Mouse (Mus musculus) embryonic facial prominence, embryonic 10.5 days (tissue): Measurements from ENCODE around the gene Slc12a8. TPM values are rescaled to one million over a fixed set of nuclear protein-coding genes. Genes with fewer than 3 reads are reported as not detected.
A peak's percentile ranks its signal among the peaks of the same experiment; 100 is the strongest.

Source experiments
- DNase-seq: peaks from one replicate; pipeline ENCODE4 v3.0.0-alpha.2; 2017; ENCODE audit warnings: low spot score
- H3K27ac ChIP-seq: fragments of 300-500 bp; sonication (generic); replicated peaks from 2 replicates; pipeline ENCODE4 v1.5.1; 2016; ENCODE audit warnings: mild to moderate bottlenecking
- H3K27me3 ChIP-seq: fragments of 300-500 bp; sonication (generic); replicated peaks from 2 replicates; pipeline ENCODE4 v1.6.1; 2016; ENCODE audit warnings: low read depth, mild to moderate bottlenecking; ENCODE audit not compliant: poor library complexity, severe bottlenecking
- H3K36me3 ChIP-seq: fragments of 300-500 bp; sonication (generic); replicated peaks from 2 replicates; pipeline ENCODE4 v1.6.1; 2016; ENCODE audit warnings: mild to moderate bottlenecking, moderate library complexity
- H3K4me1 ChIP-seq: fragments of 300-500 bp; sonication (generic); 2 replicates; pipeline ENCODE4 v1.6.1; 2016
- H3K4me3 ChIP-seq: fragments of 300-500 bp; sonication (generic); 2 replicates; pipeline ENCODE4 v1.5.1; 2016; ENCODE audit warnings: mild to moderate bottlenecking, moderate library complexity
- H3K9me3 ChIP-seq: fragments of 300-500 bp; sonication (generic); 2 replicates; pipeline ENCODE4 v1.6.1; 2016; ENCODE audit warnings: mild to moderate bottlenecking
- WGBS: fragments of 180-500 bp; shearing (Covaris S2); methylation state at CpG from one replicate; pipeline ENCODE4 v1.1.7; 2016; 5-methylcytosine and 5-hydroxymethylcytosine counted together
- polyA plus RNA-seq: library from polyadenylated mRNA; unstranded; fragments of >200 nt; fragmentation: Nextera tagmentation; extraction: Ambion mirVana; gene quantifications from 2 replicates; pipeline ENCODE4 v1.2.1, GENCODE M21; 2016

Slc12a8 gene
- polyA plus RNA-seq, 1 experiment from 2014 or later, result 0.50 TPM

DNA sequence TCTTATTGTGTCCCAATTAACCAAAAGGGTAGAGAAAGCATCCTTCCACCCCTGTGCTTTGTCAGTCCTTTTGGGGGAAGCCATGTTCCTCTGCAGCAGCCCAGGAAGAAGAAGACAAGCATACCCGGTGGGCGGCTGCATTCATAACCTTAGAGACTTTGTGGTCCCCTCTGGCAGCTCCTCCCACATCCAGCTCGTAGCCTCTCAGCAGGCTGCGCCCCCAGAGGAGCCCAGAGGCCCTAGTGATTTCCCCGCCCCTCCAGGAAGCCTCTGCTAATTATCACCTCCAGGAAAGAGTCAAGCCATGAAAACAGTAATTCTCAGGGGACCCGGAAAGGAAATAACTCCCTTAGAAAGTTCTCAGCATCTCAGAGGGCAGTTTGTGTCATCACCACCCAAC is 188.1 kb downstream of the Slc12a8 start:
- 18% methylated on average over 6 of the region's 6 CpGs for WGBS
- no peak overlapping the region for H3K4me3 ChIP-seq
- H3K36me3 ChIP-seq, result peaks cover 29% of the 10 kb centered on the region

DNA sequence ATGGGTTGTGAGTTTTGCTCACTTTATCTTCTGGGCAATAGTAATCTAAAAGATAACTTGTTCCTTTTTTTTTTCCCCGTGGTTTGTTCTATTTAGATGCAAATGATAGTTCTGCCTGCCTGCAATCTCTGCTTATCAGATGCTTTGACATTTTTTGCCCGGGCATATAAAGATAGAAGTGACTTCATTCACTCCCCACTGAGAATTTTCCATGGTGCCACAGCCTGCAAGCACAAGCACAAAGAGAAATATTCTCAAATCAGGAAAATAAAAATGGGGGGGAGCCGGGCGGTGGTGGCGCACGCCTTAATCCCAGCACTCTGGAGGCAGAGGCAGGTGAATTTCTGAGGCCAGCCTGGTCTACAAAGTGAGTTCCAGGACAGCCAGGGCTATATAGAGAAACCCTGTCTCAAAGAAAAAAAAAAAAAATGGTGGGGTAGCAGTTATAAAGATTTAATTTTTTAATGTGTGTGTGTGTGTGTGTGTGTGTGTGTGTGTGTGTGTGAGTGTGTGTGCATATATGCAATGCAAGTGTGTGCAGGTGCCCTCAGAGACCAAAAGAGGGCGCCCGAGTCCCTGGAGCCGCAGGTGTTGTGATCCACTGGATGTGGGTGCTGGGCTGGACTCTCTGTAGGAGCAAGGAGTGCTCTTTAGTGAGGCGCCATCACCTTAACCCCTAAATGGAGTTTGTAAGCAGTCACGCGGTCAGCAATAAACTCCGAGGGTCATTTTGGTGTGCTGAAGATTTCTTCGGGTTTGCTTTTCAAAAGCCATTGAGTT is 189.2 kb downstream of the Slc12a8 start:
- 96% methylated on average over 14 of the region's 14 CpGs for WGBS
- no peaks in the 10 kb centered on the region for H3K9me3 ChIP-seq
- no peak overlapping the region for H3K4me3 ChIP-seq
- peaks cover 40% of the 10 kb centered on the region for H3K36me3 ChIP-seq
- H3K27me3 ChIP-seq, result no peaks in the 10 kb centered on the region
- H3K27ac ChIP-seq, result no peak overlapping the region
- peaks cover 34% of the 10 kb centered on the region for H3K4me1 ChIP-seq
- DNase-seq, result no peak

More for the DNA sequence above, 188.1 kb downstream of the Slc12a8 start:
- no peaks in the 10 kb centered on the region for H3K27me3 ChIP-seq
- H3K4me1 ChIP-seq, result peaks cover 34% of the 10 kb centered on the region
- no peak overlapping the region for H3K27ac ChIP-seq
- DNase-seq, result peak; percentile 35
- no peaks in the 10 kb centered on the region for H3K9me3 ChIP-seq

DNA sequence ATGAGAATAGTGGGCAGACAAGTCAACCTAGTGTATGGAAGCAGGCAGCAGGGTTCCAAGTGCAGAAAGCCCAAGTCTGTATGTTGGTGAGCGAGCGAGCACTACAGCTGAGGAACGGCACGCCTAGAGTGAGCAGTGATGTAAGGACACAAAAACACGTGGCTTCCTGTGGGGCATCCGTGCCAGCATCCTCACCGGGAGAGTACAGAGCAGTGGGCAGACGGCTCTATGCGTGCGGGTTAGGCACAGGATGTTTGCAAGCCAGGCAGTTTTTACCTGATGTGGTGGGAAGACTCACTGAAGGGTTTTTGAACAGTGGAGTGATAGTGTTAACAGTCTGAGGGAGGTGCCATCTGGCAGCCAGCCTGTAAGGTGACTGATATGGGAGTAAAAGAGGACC is 190.9 kb downstream of the Slc12a8 start:
- Histone ChIP-seq H3K36me3 (peaks cover 53% of the 10 kb centered on the region), H3K4me1 (peaks cover 33% of the 10 kb centered on the region)
- no peak for DNase-seq

DNA sequence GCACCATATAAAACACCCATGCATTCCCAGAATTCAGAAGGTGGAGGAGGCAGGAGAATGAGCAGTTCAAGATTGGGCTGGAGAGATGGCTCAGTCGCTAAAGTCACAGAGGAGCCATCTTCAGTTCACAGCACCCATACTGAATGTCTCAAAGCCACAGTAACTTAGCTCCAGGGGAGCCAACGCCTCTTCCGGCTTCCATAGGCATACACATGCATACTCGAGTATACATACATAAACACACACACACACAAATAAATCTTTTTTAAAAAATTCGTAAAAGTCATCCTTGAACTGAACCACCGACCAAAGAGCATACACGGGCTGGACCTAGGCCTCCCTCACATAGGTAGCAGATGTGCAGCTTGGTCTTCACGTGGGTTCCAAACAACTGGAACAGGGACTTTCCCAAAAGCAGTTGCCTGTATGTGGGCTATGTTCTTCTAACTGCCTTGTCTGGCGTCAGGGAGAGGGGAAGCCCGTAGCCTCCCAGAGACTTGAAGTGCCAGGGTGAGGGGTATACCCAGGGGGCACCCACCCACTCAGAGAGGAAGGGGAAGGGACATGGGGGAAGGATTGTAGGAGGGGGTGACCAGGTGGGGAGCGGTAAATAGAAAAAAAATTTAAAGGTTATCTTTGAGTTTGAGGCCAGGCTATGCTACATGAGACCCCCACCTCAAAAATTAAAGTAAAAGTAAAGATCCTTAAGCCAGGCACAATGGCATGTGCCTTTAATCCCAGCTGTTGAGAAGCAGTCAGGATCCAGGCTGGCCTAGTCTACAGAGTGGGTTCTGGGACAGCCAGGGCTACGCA is 191.7 kb downstream of the Slc12a8 start:
- WGBS, result 91% methylated on average over 12 of the region's 12 CpGs
- DNase-seq, result no peak
- H3K27ac ChIP-seq, result no peak overlapping the region

More for the DNA sequence above, 190.9 kb downstream of the Slc12a8 start:
- 92% methylated on average over 10 of the region's 10 CpGs for WGBS
- H3K27me3 ChIP-seq, result no peaks in the 10 kb centered on the region
- H3K27ac ChIP-seq, result no peak overlapping the region
- no peak overlapping the region for H3K4me3 ChIP-seq
- H3K9me3 ChIP-seq, result no peaks in the 10 kb centered on the region

More for the DNA sequence above, 191.7 kb downstream of the Slc12a8 start:
- H3K36me3 ChIP-seq, result peaks cover 58% of the 10 kb centered on the region
- peaks cover 31% of the 10 kb centered on the region for H3K4me1 ChIP-seq
- H3K9me3 ChIP-seq, result no peaks in the 10 kb centered on the region
- H3K4me3 ChIP-seq, result no peak overlapping the region
- H3K27me3 ChIP-seq, result no peaks in the 10 kb centered on the region

Other genes with a start within 250 kb of the Slc12a8 start
- 47.6 and 51.8 TPM in 2 replicates for gene Zfp148, start 136.5 kb upstream of the Slc12a8 start, polyA plus RNA-seq
- gene Heg1, start 167.0 kb downstream of the Slc12a8 start, polyA plus RNA-seq, result 11.8 and 15.0 TPM in 2 replicates